Mouse (Mus musculus) frontal cortex, postnatal 14 days (tissue): ENCODE measurements around the gene Nadk2.

Source experiments
- DNase-seq, 2 experiments: peaks; one replicate each; pipeline ENCODE4 v3.0.0; 2022; ENCODE audit warnings: low spot score in 2 of 2

Nadk2 gene

DNA sequence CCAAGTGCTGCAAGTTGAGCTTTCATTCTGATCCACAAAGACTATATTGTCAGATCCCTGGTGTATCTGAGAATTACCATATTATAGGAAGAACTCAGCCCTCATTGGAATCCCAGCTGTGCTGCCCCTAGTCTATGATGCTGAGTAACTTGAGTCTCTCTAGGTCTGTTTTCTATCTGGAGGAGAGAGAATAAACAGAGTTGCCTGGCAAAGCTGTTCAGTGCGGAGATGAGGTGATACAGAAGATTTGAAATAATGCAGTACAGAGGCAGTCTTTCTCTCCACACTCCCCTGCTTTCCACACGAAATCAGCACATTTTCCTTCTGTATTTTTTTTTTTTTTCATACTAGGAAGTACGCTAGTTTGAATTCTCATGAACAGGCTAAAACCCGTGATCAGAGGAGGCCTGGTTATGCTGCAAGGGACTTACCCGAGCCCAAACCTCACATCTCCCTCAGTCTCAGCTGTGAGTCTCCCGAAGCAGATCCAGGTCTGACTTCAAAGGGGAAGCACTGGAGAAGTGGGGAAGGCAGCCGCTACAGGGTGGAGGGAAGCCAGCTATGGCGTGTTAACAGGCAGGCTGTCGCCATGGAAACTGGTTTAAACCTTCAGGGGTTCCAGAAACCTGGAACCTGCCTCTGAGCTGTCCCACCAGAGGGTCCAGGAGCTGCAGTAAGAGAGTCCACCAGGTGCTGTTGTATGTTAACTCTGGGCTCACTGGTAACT is 59.9 kb downstream of the Nadk2 start:
- DNase-seq = no peak

- DNase-seq = no peak
These were observed 60.4 kb downstream of the Nadk2 start for GRCm38 (mm10) chr15:9131499-9131888.

GRCm38 (mm10) chr15:9132693-9133443 is 61.8 kb downstream of the Nadk2 start:
- no peak for DNase-seq

DNA sequence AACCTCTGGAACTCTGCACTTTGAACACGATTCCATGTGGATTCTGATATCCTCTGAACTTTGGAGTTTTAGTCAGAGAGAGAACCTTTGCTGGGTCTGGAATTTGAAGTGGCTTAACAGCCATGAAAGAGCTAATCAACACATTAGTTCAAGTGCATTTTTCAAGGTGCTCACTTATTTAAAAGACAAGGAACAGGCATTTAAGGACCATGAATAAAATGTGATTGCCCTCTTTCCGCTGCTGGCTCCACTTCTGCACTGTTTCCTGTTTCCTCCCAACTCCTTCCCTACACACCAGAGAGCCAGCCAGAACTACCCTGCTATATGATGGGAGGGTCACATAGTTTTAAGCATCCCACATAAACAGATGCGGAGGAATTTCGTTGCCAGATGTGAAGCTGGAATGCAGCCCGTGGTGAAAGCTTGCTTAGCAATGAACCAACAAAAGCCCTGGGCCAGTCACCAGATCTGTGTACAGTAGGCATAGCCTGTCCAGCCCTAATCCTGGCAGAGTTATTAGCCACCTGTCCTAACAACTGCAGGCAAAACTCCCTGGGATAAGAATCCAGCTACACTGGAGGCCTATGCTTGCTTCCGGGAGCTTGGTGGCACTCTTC is 63.9 kb downstream of the Nadk2 start:
- DNase-seq = no peak

DNA sequence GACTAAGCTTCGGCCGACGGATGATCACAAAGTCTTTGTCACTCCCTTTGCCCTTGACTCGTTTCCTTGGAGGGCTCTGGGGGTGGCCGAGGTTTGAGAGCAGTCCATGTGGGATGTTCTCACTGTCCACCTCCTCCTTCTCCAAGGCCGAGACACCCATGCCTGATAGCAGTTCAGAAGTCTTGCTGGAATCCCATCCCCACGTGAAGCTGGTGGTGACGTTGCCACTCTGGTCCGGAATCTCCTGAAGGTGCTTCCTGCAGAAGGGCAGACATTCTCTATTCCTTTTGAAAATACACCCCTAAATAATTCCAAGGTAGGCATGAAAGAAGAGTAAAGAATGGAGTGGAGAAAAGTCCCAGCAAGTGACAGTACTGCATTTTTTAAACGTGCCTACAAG is 68.4 kb downstream of the Nadk2 start:
- no peak for DNase-seq

- DNase-seq = peak; percentile 94 to 95
These were observed 69.2 kb downstream of the Nadk2 start, which contains the start of gene Lmbrd2 for GRCm38 (mm10) chr15:9140252-9140680. TSS of gene Lmbrd2 (plus strand) at chr15:9140550.

DNA sequence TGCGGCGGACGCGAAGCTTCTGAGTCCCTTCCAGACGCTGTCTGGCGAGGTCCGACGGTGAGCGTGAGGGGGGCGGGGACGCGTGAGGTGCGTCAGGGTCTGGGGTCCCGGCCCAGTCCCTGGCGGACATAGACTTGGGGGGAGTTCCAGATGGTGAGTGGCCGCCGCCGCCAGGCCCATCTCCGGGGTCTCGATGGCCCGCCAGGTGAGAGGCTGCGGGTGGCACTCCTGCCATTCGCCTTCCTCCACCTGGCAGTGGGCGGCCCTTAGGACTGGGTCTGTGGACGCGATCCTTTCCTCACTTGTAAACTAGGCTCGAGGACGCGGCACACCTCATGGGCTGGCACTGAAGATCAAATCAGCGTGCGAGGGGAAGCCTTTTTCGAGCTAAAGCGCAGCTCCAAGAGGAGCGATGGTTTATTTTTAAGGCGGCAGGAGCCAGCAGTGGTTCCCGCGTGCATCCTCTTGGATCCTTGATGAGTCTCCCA is 69.7 kb downstream of the Nadk2 start:
- peak; percentile 33 to 34 for DNase-seq

- no peak for DNase-seq
These were observed 84.3 kb downstream of the Nadk2 start, which contains the start of gene Skp2 for GRCm38 (mm10) chr15:9155325-9155724. TSS of gene Skp2 (minus strand) at chr15:9155425.
